8 mouse cellular contexts compared by ENCODE assay signal in genomic region chr11:94873693-94874092, GRCm38 (mm10).
DNase-seq lines count a peak whose midpoint lies in the region; ATAC-seq lines count a peak whose summit lies in the region.
"Had no signal": no experiment of that assay in that cellular context is flagged by ENCODE, and none has a peak within 500 bp of the region (broad histone marks: within the 10 kb centered on the region; RNA-seq: fewer than 3 reads in every experiment).

No protein-coding gene starts in this region.

- H3K4me3 ChIP-seq in heart, embryonic 12.5 days: no peak overlapping the region
- no peak overlapping the region for H3K4me3 ChIP-seq in limb, embryonic 12.5 days (replicated peaks)

- H3K9ac ChIP-seq in heart, embryonic 12.5 days: 0 out of 2 replicates have a peak overlapping the region, but pooled peaks have one; percentile 35
- 0 out of 2 replicates have a peak overlapping the region, but pooled peaks have one; percentile 1 for H3K9ac ChIP-seq in limb, embryonic 12.5 days (replicated peaks)

- no peaks in the 10 kb centered on the region for H3K9me3 ChIP-seq in heart, embryonic 12.5 days (replicated peaks)
- H3K9me3 ChIP-seq in limb, embryonic 12.5 days: no peaks in the 10 kb centered on the region
- H3K9me3 ChIP-seq: megakaryocyte, embryonic 14.5 days had no signal

- no peaks in the 10 kb centered on the region for H3K36me3 ChIP-seq in heart, embryonic 12.5 days
- H3K36me3 ChIP-seq in limb, embryonic 12.5 days: no peaks in the 10 kb centered on the region

- WGBS in heart, embryonic 12.5 days: 6% methylated on average over 7 of the region's 7 CpGs
- 5% methylated on average over 7 of the region's 7 CpGs for WGBS in limb, embryonic 12.5 days

- peak; percentile 50 for DNase-seq in testis, postnatal 10 days (ENCODE audit: low spot score)
- DNase-seq in testis, postnatal 14 days (ENCODE audit: low spot score): no peak
- no peak for DNase-seq in right cerebral cortex, adult 2 months (ENCODE audit: low spot score in 2 of 2)
- DNase-seq in left cerebral cortex, adult 9 months (ENCODE audit: low spot score in 2 of 2): no peak

- peaks cover 21% of the 10 kb centered on the region for H3K4me1 ChIP-seq in heart, embryonic 12.5 days (replicated peaks)
- H3K4me1 ChIP-seq in limb, embryonic 12.5 days (replicated peaks): peaks cover 55% of the 10 kb centered on the region

- peak; percentile 22; the same call in 1 of the 2 replicates for ATAC-seq in heart, embryonic 12.5 days (ENCODE audit: insufficient number of reproducible peaks, low FRiP score)
- ATAC-seq in limb, embryonic 12.5 days (ENCODE audit: insufficient number of reproducible peaks, insufficient read depth, low FRiP score, low TSS enrichment, low read depth): no peak
- ATAC-seq in monocyte, adult 5-6 weeks (replicated peaks; ENCODE audit: insufficient number of reproducible peaks, low FRiP score, low TSS enrichment, poor library complexity, severe bottlenecking): no peak

- peaks cover 7% of the 10 kb centered on the region; the same call in 1 of the 2 replicates for H3K27me3 ChIP-seq in heart, embryonic 12.5 days (replicated peaks)
- H3K27me3 ChIP-seq in limb, embryonic 12.5 days: peaks cover 12% of the 10 kb centered on the region; the same call in 1 of the 2 replicates

- peak overlapping the region; percentile 76 for H3K27ac ChIP-seq in heart, embryonic 12.5 days (ENCODE audit: poor library complexity, severe bottlenecking)
- H3K27ac ChIP-seq in limb, embryonic 12.5 days: peak overlapping the region; percentile 83

- peak overlapping the region; percentile 66 for H3K4me2 ChIP-seq in heart, embryonic 12.5 days
- H3K4me2 ChIP-seq in limb, embryonic 12.5 days: peak overlapping the region; percentile 58
